Mouse (Mus musculus): Measurements from ENCODE around the gene Gm38100.

The Gm38100 gene

GRCm38 (mm10) chr1:175920029-175920428 lies at the start of gene Gm38100:
Gene Gm38100, plus strand, starts transcription at chr1:175920329.
- no peak for DNase-seq (ENCODE audit: low spot score in 2 of 2)

- no peak for DNase-seq (ENCODE audit: low spot score in 2 of 2)
Observed at GRCm38 (mm10) chr1:175870716-175871115, 49.4 kb upstream of the Gm38100 start.

GRCm38 (mm10) chr1:175872028-175872816 lies 47.9 kb upstream of the Gm38100 start:
- DNase-seq (ENCODE audit: low spot score in 2 of 2) = no peak

GRCm38 (mm10) chr1:175880453-175881296 lies 39.5 kb upstream of the Gm38100 start, which contains the start of gene Exo1:
Gene Exo1, plus strand, starts transcription at chr1:175880581.
- peak; percentile 75 to 94 for DNase-seq (ENCODE audit: low spot score in 2 of 2)

DNA sequence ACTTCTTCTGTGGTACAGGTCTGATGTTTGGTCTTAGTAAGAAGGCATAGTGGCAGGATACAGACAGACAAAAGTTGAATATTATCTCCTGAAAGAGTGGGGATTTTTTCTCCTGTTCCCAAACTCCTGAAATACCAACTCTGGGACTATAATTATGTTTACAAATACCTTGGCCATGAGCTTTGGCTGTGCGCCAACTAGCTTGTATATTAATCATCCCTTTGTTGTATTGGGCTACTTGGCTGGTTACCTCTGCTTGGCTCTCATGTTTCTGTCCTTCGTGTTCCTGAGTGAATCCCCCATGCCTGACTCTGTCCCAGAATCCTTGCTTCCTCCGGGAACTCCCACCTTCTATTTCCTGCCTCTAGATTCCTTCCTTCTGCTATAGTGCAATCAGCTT lies 36.7 kb upstream of the Gm38100 start:
- no peak for DNase-seq (ENCODE audit: low spot score in 2 of 2)

- DNase-seq (ENCODE audit: low spot score in 2 of 2) = no peak
Observed at GRCm38 (mm10) chr1:175893263-175893662, 26.9 kb upstream of the Gm38100 start.

GRCm38 (mm10) chr1:175893726-175894125 lies 26.4 kb upstream of the Gm38100 start:
- DNase-seq (ENCODE audit: low spot score in 2 of 2) = no peak

- no peak for DNase-seq (ENCODE audit: low spot score in 2 of 2)
Observed at GRCm38 (mm10) chr1:175911207-175911606, 8.9 kb upstream of the Gm38100 start.

- DNase-seq (ENCODE audit: low spot score in 2 of 2) = no peak
Observed at GRCm38 (mm10) chr1:175912038-175912437, 8.1 kb upstream of the Gm38100 start.

DNA sequence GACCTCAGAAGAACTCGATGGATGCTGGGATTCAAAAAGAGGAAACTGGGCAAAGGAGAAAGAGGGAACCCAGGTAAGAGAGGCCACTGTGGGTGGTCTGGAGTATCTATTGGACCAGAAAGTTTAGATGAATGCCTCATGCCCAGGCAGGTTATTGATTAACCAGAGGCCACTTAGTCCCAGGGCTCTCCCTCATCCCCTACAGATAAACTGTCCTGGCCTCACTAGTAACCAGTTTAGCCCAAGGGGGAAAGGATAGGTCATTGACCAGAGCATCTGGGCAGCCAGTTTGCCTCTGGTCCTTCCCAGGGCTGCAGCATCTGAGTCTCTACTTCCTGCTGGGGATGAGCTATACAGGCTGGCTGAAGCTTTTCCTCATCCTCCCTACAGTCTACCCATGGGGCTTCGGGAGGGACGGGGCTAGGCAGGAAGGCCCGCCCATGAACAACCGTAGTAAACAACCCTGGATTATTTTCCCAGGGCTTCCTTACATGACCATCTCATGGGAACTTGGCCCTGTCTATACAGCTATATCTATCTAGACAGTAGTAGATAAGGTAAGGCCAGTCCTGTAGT lies 6.3 kb upstream of the Gm38100 start:
- no peak for DNase-seq (ENCODE audit: low spot score in 2 of 2)

DNA sequence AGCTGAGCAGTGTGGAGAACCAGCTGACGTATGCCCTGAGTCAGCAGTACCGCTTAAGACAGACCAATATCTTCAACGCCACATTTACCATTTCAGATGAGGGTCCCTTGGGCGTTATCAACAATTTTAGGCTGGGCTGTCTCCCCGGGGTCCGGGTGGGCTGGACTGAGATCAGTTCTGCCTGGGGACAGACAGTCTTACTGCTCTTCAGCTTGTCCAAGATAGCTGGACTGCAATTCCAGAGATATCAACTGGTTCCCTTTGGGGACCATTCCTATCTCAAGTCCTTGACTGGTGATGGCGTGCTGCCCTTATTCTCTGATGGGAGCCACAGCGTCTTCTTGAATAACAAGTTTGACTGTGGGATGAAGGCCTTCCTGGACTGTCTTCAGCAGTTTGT lies 962 bp downstream of the Gm38100 start:
- no peak for DNase-seq (ENCODE audit: low spot score in 2 of 2)

DNA sequence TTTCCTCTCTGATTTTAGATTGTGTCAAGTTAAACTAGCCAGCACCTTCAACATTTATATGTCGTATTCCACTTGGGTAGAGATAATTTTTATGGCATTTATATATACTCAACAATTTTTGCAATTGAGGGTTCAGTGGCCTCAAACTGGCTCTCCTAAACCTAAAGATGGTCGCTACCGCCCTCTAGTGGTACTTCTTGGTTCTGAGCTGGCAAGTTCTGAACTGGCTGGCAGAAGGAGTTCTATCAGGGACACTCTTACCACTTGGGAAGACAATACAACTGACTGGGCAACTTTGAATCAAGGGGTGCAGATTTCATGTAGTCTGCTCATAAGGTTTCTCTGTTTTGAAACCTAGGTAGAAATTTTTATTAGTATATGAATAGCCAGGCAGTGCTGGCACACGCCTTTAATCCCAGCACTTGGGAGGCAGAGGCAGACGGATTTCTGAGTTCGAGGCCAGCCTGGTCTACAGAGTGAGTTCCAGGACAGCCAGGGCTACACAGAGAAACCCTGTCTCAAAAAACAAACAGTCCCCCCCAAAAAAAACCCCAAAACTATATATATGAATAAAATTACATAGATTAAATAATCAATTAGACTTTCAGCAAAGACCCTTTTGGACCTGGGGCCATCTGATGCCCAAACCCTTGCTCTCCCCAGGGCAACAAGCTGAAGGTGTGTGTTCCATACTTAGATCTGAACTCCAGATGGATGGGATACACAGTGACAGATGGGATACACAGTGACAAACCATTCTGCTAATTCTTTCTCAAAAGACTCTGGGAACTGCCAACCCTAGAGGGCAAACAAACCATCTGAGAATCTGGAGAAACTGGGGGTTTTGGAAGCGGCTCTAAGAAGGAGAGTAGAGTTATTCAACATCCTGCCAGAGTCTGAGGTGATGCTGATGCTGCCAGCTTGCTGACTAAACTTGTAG lies 4.0 kb downstream of the Gm38100 start:
- peak; percentile 45 to 48 for DNase-seq (ENCODE audit: low spot score in 2 of 2)

DNA sequence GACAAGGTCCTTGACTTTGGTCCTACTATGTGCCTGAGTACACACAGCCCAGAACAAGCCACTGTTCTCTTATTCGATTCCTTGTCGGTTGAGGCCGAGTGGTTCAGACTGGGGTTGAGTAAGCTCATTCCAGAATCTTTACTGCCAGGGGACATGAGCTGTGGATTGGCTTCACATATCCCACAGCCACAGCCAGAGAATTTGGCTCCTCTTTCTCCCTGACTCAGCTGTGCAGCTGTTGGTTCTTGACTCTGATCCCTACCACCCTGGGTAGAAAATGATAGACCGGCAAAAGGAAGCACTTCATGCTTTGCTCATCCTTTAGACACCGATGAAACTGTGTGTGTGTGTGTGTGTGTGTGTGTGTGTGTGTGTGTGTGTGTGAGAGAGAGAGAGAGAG lies 11.3 kb downstream of the Gm38100 start:
- DNase-seq (ENCODE audit: low spot score in 2 of 2) = no peak

DNA sequence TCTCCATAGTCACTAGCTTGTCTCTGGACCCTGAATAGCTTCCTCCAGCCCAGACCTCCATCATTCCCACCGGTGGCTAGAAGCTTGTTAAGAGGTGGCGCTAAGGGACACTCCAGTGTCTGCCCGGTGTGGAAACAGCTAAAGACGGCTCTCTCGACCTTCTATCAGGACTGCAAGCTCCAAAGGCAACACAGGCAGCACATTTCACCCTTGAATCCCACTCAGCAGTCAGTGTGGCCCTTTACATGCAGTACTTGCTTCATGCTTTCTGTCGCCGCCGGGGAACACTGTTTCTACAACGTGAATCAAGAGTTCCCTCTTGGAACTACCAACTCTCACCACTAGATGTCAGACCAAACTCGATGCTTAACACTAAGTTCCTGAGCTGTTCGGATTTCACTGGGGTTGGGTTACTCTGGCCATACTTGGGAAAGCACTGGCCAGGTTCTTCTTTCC lies 16.2 kb downstream of the Gm38100 start:
- DNase-seq (ENCODE audit: low spot score in 2 of 2) = peak in 1 of 2 experiments; percentile 20

DNA sequence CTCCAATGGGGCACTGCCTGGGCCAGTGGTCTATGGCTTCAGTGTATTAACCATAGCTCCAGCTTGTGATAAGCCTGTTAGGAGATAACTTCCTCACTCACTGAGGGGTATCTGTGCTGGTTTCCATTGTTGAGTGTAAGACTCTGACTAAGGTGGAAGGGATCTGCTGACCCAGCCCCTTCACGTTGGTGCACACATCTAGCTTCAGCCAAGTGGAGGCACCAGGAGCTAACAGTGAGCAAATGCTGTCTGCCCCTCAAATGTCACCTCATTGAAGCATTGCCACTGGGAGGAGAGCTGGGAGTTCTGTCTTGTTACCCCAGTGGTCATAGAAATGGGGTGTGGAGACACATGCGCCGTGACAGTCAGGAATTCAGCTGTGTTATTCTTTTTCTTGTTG lies 18.6 kb downstream of the Gm38100 start:
- no peak for DNase-seq (ENCODE audit: low spot score in 2 of 2)

DNA sequence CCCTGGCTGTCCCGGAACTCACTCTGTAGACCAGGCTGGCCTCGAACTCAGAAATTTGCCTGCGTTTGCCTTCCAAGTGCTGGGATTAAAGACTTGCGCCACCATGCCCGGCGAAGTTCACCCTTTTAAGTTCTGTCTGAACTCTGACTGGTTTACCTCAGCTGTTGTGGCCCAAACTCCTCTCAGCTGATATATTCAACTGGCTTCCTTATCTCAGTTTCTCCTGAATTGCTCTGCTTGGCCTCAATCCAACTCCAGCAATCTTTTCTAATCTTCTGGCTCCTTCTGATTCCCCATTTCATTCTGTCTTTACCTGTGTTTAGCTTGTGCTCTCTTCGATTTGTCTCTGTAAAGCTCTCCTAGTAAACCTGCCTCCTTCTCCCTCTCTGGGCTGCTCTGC lies 23.0 kb downstream of the Gm38100 start:
- DNase-seq (ENCODE audit: low spot score in 2 of 2) = no peak

DNA sequence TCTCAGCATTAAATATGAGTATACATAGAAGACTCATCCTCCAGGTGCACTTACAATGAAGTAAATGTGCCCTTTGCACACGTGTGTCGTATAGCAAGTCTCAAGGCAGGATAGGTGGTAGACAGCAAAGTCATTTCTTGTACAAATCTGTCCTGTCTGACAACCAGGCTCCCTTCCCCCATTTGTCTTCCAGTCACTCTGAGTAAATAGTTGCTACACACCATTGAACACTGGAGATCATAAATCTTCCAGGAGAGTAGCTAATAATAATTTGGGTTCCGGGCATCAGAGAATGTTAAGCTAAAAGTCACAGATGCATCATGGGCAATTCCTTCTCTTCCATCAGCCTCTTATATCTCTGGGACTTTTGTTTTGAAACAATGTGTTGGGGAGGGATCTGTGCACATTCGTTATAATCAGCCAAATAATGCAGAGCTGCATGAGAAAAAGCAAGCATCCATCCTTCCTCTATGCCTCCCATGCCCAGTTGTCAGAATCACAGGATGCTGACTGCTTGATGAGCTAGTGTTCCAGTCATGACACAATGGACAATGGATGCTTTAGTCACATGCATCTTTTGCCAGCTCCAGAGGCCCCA lies 26.7 kb downstream of the Gm38100 start:
- DNase-seq (ENCODE audit: low spot score in 2 of 2) = no peak

DNA sequence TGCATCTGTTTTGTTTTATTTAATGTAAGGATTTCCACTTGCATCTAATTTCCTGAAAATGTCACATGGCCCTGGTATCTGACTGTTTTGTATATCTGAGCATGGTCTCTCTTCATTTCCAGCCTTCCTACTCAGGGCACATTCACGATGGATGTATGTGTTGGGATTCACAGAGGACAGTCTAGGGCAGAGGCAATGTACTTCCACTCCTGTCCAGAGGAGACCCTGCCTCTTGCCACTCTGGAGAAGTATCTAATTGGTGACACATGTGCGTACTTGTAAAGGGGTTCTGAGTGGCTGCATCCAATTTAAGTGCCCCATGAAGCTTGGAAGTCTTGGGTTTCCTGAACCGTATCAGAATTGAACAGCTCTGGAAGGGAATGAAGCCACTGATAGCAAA lies 30.3 kb downstream of the Gm38100 start:
- no peak for DNase-seq (ENCODE audit: low spot score in 2 of 2)

DNA sequence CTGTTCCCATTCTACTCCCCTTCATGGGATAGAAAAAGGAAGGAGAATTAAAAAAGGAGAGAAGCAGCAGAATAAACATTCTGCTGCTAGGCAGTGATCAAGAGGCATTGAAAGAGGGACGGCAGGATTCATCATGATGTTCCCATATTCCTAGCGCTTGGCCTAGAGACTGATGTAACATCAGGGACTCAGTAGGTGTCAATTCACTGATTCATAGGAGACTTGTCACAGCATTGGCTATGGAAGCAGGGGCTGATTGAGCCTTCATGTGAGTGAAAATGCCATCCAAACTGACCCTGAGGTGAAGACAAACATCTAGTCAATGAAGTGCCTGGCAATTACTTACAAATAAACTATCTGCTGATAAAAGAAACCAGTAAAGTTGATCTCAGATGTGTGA lies 30.7 kb downstream of the Gm38100 start:
- no peak for DNase-seq (ENCODE audit: low spot score in 2 of 2)

DNA sequence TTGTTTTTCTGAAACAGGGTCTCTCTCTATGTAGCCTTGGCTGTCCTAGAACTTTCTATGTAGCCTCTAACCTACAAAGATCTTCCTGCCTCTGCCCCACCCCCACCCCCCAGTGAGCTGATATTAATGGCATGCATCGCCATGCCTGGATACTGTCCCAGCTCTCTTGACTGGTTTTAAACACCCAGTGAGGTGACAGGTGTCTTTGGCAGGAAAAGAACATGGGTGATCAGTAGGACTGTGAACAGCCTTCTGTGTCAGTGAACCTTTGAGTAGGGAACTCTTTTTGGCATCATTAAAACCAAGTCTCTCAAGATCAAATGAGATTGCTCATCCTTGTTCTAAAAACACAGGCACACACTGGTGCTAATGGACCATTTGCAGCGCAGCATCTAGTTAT lies 41.7 kb downstream of the Gm38100 start:
- no peak for DNase-seq (ENCODE audit: low spot score in 2 of 2)
